ENCODE assay signal across 8 mouse cellular contexts in genomic region chr10:12867733-12868188, GRCm38 (mm10). TPM values are rescaled to one million over a fixed set of nuclear protein-coding genes. Genes with fewer than 3 reads are reported as not detected.
DNase-seq lines count a peak whose midpoint lies in the region; ATAC-seq and TF ChIP-seq lines count a peak whose summit lies in the region.

No protein-coding gene starts in this region.

- ATAC-seq in embryonic facial prominence, embryonic 11.5 days (replicated peaks; ENCODE audit: insufficient number of reproducible peaks, low FRiP score, low TSS enrichment, low read depth), result no peak; the same call in 1 of the 2 replicates
- no peak for ATAC-seq in hindbrain, embryonic 16.5 days
- no peak for ATAC-seq in neural tube, embryonic 12.5 days (ENCODE audit: low FRiP score, low read depth)

- WGBS in embryonic facial prominence, embryonic 11.5 days, result 1% methylated on average over 12 of the region's 12 CpGs
- under 1% methylated on average over 12 of the region's 12 CpGs for WGBS in hindbrain, embryonic 16.5 days
- WGBS in neural tube, embryonic 12.5 days, result under 1% methylated on average over 12 of the region's 12 CpGs

- no peaks in the 10 kb centered on the region for H3K36me3 ChIP-seq in embryonic facial prominence, embryonic 11.5 days (replicated peaks; ENCODE audit: control insufficient read depth, insufficient read depth, low read depth, low read length)
- no peaks in the 10 kb centered on the region for H3K36me3 ChIP-seq in hindbrain, embryonic 16.5 days (ENCODE audit: control insufficient read depth, insufficient read depth, low read length)
- H3K36me3 ChIP-seq in neural tube, embryonic 12.5 days, result no peaks in the 10 kb centered on the region

- H3K9me3 ChIP-seq in embryonic facial prominence, embryonic 11.5 days (replicated peaks; ENCODE audit: control insufficient read depth, low read length), result no peaks in the 10 kb centered on the region
- H3K9me3 ChIP-seq in hindbrain, embryonic 16.5 days (ENCODE audit: control insufficient read depth, low read length), result no peaks in the 10 kb centered on the region
- H3K9me3 ChIP-seq in neural tube, embryonic 12.5 days, result no peaks in the 10 kb centered on the region

- TF ChIP-seq CTCF in layer of hippocampus, adult 2 months (conservative IDR thresholded peaks at IDR 0.05), result no peak

- peak overlapping the region; percentile 78 for H3K4me2 ChIP-seq in embryonic facial prominence, embryonic 11.5 days (ENCODE audit: low read depth, low read length)
- peak overlapping the region; percentile 95 for H3K4me2 ChIP-seq in hindbrain, embryonic 16.5 days (ENCODE audit: low read length)
- peak overlapping the region; percentile 91 for H3K4me2 ChIP-seq in neural tube, embryonic 12.5 days (replicated peaks)

- H3K27me3 ChIP-seq in embryonic facial prominence, embryonic 11.5 days (ENCODE audit: control insufficient read depth, insufficient read depth, low read length), result no peaks in the 10 kb centered on the region
- H3K27me3 ChIP-seq in hindbrain, embryonic 16.5 days (replicated peaks; ENCODE audit: control insufficient read depth, insufficient read depth, low read length), result no peaks in the 10 kb centered on the region
- no peaks in the 10 kb centered on the region for H3K27me3 ChIP-seq in neural tube, embryonic 12.5 days (replicated peaks)

- DNase-seq in layer of hippocampus, adult 2 months (ENCODE audit: low spot score in 2 of 2), result no peak
- DNase-seq in layer of hippocampus, adult 11-12 months (ENCODE audit: low spot score), result no peak
- no peak for DNase-seq in embryonic facial prominence, embryonic 11.5 days (ENCODE audit: low spot score)
- DNase-seq in urinary bladder, adult 18-20 months (ENCODE audit: low spot score in 2 of 2), result no peak
- DNase-seq in c-Kit-positive CD71-positive TER-119-positive erythroid progenitor cells, embryonic 14.5 days (ENCODE audit: low spot score), result no peak
- no peak for DNase-seq in thymus, adult 18-20 months

- H3K4me3 ChIP-seq in layer of hippocampus, adult 2 months, result peak overlapping the region; percentile 68
- peak overlapping the region; percentile 49 for H3K4me3 ChIP-seq in embryonic facial prominence, embryonic 11.5 days (ENCODE audit: low read depth, low read length)
- peak overlapping the region; percentile 89 for H3K4me3 ChIP-seq in hindbrain, embryonic 16.5 days (ENCODE audit: low read length)
- H3K4me3 ChIP-seq in neural tube, embryonic 12.5 days, result peak overlapping the region; percentile 65

- peak overlapping the region; percentile 77 for H3K9ac ChIP-seq in embryonic facial prominence, embryonic 11.5 days (replicated peaks; ENCODE audit: low read length)
- peak overlapping the region; percentile 86 for H3K9ac ChIP-seq in hindbrain, embryonic 16.5 days (ENCODE audit: low read depth, low read length)
- H3K9ac ChIP-seq in neural tube, embryonic 12.5 days, result peak overlapping the region; percentile 72

- H3K27ac ChIP-seq in layer of hippocampus, adult 2 months, result peak overlapping the region; percentile 84
- peak overlapping the region; percentile 60; the same call in 1 of the 2 replicates for H3K27ac ChIP-seq in embryonic facial prominence, embryonic 11.5 days (replicated peaks; ENCODE audit: low read depth, low read length)
- peak overlapping the region; percentile 69; the same call in 1 of the 2 replicates for H3K27ac ChIP-seq in hindbrain, embryonic 16.5 days (ENCODE audit: low read depth, low read length)
- no peak overlapping the region for H3K27ac ChIP-seq in neural tube, embryonic 12.5 days

- H3K4me1 ChIP-seq in embryonic facial prominence, embryonic 11.5 days (ENCODE audit: control insufficient read depth, insufficient read depth, low read length), result peaks cover 4% of the 10 kb centered on the region; the same call in 1 of the 2 replicates
- H3K4me1 ChIP-seq in hindbrain, embryonic 16.5 days (ENCODE audit: control insufficient read depth, insufficient read depth, low read depth, low read length), result peaks cover 9% of the 10 kb centered on the region
- H3K4me1 ChIP-seq in neural tube, embryonic 12.5 days, result peaks cover 13% of the 10 kb centered on the region

RNA-seq across cellular contexts. Expression of gene Utrn, which starts 1.4 kb away (rescaled TPM):
- total RNA-seq in layer of hippocampus, adult 2 months (2021), result 10 to 100 TPM; 33.7 to 39.8 TPM
- 47.4 and 51.9 TPM in 2 replicates for polyA plus RNA-seq in embryonic facial prominence, embryonic 11.5 days (2014; fragmentation: Nextera tagmentation; extraction: Ambion mirVana)
- 25.4 and 25.7 TPM in 2 replicates for polyA plus RNA-seq in hindbrain, embryonic 16.5 days (2015; fragmentation: Nextera tagmentation; extraction: Ambion mirVana)
- 44.4 and 44.6 TPM in 2 replicates for polyA plus RNA-seq in neural tube, embryonic 12.5 days (2016; fragmentation: Nextera tagmentation; extraction: Ambion mirVana)
